Mouse (Mus musculus): ENCODE measurements at regions not wholly inside any gene's neighbourhood (a gene's known extent, or its start where the extent isn't known, plus 50 kb on each side); places are given as distances from the start of the nearest gene placed in this dataset.

GRCm38 (mm10) chr1:125123861-125124260 lies 311.7 kb downstream of the Actr3 start:
- DNase-seq = no peak

GRCm38 (mm10) chr1:125100596-125100995 lies 334.9 kb downstream of the Actr3 start:
- DNase-seq = no peak

GRCm38 (mm10) chr1:125084906-125085305 lies 350.6 kb downstream of the Actr3 start:
- no peak for DNase-seq

GRCm38 (mm10) chr1:125039572-125040326 lies 395.8 kb downstream of the Actr3 start:
- no peak for DNase-seq

- DNase-seq = no peak
Observed at GRCm38 (mm10) chr1:125013301-125013700, 422.2 kb downstream of the Actr3 start.

GRCm38 (mm10) chr1:125011893-125012292 lies 423.6 kb downstream of the Actr3 start:
- DNase-seq = no peak

- peak; percentile 31 for DNase-seq
Observed at GRCm38 (mm10) chr1:124997577-124997976, 437.9 kb downstream of the Actr3 start.

- no peak for DNase-seq
Observed at GRCm38 (mm10) chr1:124950849-124951248, 484.7 kb downstream of the Actr3 start.

GRCm38 (mm10) chr1:124904373-124904772 lies 531.2 kb downstream of the Actr3 start:
- no peak for DNase-seq

- no peak for DNase-seq
Observed at GRCm38 (mm10) chr1:124871148-124871547, 564.4 kb downstream of the Actr3 start.

GRCm38 (mm10) chr1:124866248-124866647 lies 569.3 kb downstream of the Actr3 start:
- no peak for DNase-seq

GRCm38 (mm10) chr1:124845681-124846080 lies 589.8 kb downstream of the Actr3 start:
- DNase-seq = no peak

- DNase-seq = no peak
Observed at GRCm38 (mm10) chr1:124825717-124826116, 609.8 kb downstream of the Actr3 start.

GRCm38 (mm10) chr1:124793026-124793425 lies 642.5 kb downstream of the Actr3 start:
- DNase-seq = no peak

GRCm38 (mm10) chr1:124790646-124791045 lies 644.9 kb downstream of the Actr3 start:
- no peak for DNase-seq

- no peak for DNase-seq
Observed at GRCm38 (mm10) chr1:124790130-124790529, 645.4 kb downstream of the Actr3 start.

GRCm38 (mm10) chr1:124783066-124783465 lies 652.5 kb downstream of the Actr3 start:
- no peak for DNase-seq

GRCm38 (mm10) chr1:124777685-124778084 lies 657.8 kb downstream of the Actr3 start:
- DNase-seq = no peak

GRCm38 (mm10) chr1:124756721-124757120 lies 678.8 kb downstream of the Actr3 start:
- DNase-seq = no peak

GRCm38 (mm10) chr1:124739777-124740176 lies 694.4 kb upstream of the Dpp10 start:
- no peak for DNase-seq

- DNase-seq = no peak
Observed at GRCm38 (mm10) chr1:124730364-124730763, 685.0 kb upstream of the Dpp10 start.

- DNase-seq = peak; percentile 30
Observed at GRCm38 (mm10) chr1:124718065-124718464, 672.7 kb upstream of the Dpp10 start.

- DNase-seq = no peak
Observed at GRCm38 (mm10) chr1:124706246-124706645, 660.9 kb upstream of the Dpp10 start.

GRCm38 (mm10) chr1:124674420-124674819 lies 629.1 kb upstream of the Dpp10 start:
- no peak for DNase-seq

- no peak for DNase-seq
Observed at GRCm38 (mm10) chr1:124652872-124653271, 607.5 kb upstream of the Dpp10 start.
